Mouse (Mus musculus) heart, embryonic 12.5 days (tissue): ENCODE measurements around the gene Palm2. TPM values are rescaled to one million over a fixed set of nuclear protein-coding genes. Genes with fewer than 3 reads are reported as not detected.

ENCODE experiments used
- ATAC-seq: fragments of 200-750 bp; cut with Nextera tagmentation; 2 replicates; pipeline ENCODE4 v1.8.0; 2017; ENCODE audit warnings: moderate TSS enrichment, moderate library complexity; ENCODE audit not compliant: insufficient number of reproducible peaks, low FRiP score
- H3K27ac ChIP-seq: fragments of 300-500 bp; sonication (generic); 2 replicates; pipeline ENCODE4 v1.5.1; 2016; ENCODE audit warnings: mild to moderate bottlenecking, moderate library complexity; ENCODE audit not compliant: poor library complexity, severe bottlenecking
- H3K27me3 ChIP-seq: fragments of 300-500 bp; sonication (generic); replicated peaks from 2 replicates; pipeline ENCODE4 v1.6.1; 2016; ENCODE audit warnings: mild to moderate bottlenecking, moderate library complexity
- H3K36me3 ChIP-seq: fragments of 300-500 bp; sonication (generic); 2 replicates; pipeline ENCODE4 v1.6.1; 2016; ENCODE audit warnings: mild to moderate bottlenecking, moderate library complexity
- H3K4me1 ChIP-seq: fragments of 300-500 bp; sonication (generic); replicated peaks from 2 replicates; pipeline ENCODE4 v1.6.1; 2016; ENCODE audit warnings: mild to moderate bottlenecking
- H3K4me2 ChIP-seq: fragments of 300-500 bp; sonication (generic); 2 replicates; pipeline ENCODE4 v1.6.1; 2016; ENCODE audit warnings: mild to moderate bottlenecking, moderate library complexity
- H3K4me3 ChIP-seq: fragments of 300-500 bp; sonication (generic); 2 replicates; pipeline ENCODE4 v1.5.1; 2016; ENCODE audit warnings: mild to moderate bottlenecking
- H3K9ac ChIP-seq: fragments of 300-500 bp; sonication (generic); 2 replicates; pipeline ENCODE4 v1.6.1; 2016; ENCODE audit warnings: mild to moderate bottlenecking, moderate library complexity
- H3K9me3 ChIP-seq: fragments of 300-500 bp; sonication (generic); replicated peaks from 2 replicates; pipeline ENCODE4 v1.6.1; 2016; ENCODE audit warnings: mild to moderate bottlenecking, moderate library complexity
- WGBS: fragments of 180-500 bp; shearing (Covaris S2); methylation state at CpG from one replicate; pipeline ENCODE4 v1.1.7; 2016; 5-methylcytosine and 5-hydroxymethylcytosine counted together
- polyA plus RNA-seq: library from polyadenylated mRNA; unstranded; fragments of >200 nt; fragmentation: Nextera tagmentation; extraction: Ambion mirVana; gene quantifications from 2 replicates; pipeline ENCODE4 v1.2.1, GENCODE M21; 2016

The Palm2 gene
- polyA plus RNA-seq, 1 experiment from 2014 or later: 35.1 TPM

GRCm38 (mm10) chr4:57614686-57615085 lies 180.6 kb downstream of the Palm2 start:
- Histone ChIP-seq H3K27me3 (no peaks in the 10 kb centered on the region), H3K9me3 (0 out of 2 replicates have a peak, but pooled peaks cover 3% of the 10 kb centered on the region), H3K4me1 (peaks cover 25% of the 10 kb centered on the region), H3K27ac (no peak overlapping the region), H3K9ac (no peak overlapping the region), H3K4me3 (no peak overlapping the region), H3K4me2 (no peak overlapping the region), H3K36me3 (peaks cover 4% of the 10 kb centered on the region; the same call in 1 of the 2 replicates)
- 83% methylated on average over 4 of the region's 4 CpGs for WGBS
- no peak for ATAC-seq

GRCm38 (mm10) chr4:57618743-57619142 lies 184.7 kb downstream of the Palm2 start:
- peaks cover 11% of the 10 kb centered on the region for H3K36me3 ChIP-seq
- no peak overlapping the region for H3K4me2 ChIP-seq
- no peak overlapping the region for H3K9ac ChIP-seq
- peaks cover 14% of the 10 kb centered on the region for H3K4me1 ChIP-seq
- H3K9me3 ChIP-seq: 0 out of 2 replicates have a peak, but pooled peaks cover 3% of the 10 kb centered on the region
- H3K27ac ChIP-seq: no peak overlapping the region
- no peak for ATAC-seq
- H3K4me3 ChIP-seq: no peak overlapping the region
- no peaks in the 10 kb centered on the region for H3K27me3 ChIP-seq
- WGBS: 75% methylated on average over 6 of the region's 6 CpGs

GRCm38 (mm10) chr4:57622816-57623215 lies 188.8 kb downstream of the Palm2 start:
- 30% methylated on average over 7 of the region's 7 CpGs for WGBS

GRCm38 (mm10) chr4:57624819-57625218 lies 190.8 kb downstream of the Palm2 start:
- no peaks in the 10 kb centered on the region for H3K9me3 ChIP-seq
- H3K4me1 ChIP-seq: peaks cover 51% of the 10 kb centered on the region
- H3K36me3 ChIP-seq: peaks cover 6% of the 10 kb centered on the region
- no peak overlapping the region for H3K4me2 ChIP-seq
- no peaks in the 10 kb centered on the region for H3K27me3 ChIP-seq
- ATAC-seq: no peak
- H3K9ac ChIP-seq: no peak overlapping the region
- WGBS: 74% methylated on average over 2 of the region's 2 CpGs
- H3K27ac ChIP-seq: 0 out of 2 replicates have a peak overlapping the region, but pooled peaks have one; percentile 20
- no peak overlapping the region for H3K4me3 ChIP-seq

More at GRCm38 (mm10) chr4:57622816-57623215, 188.8 kb downstream of the Palm2 start:
- H3K27ac ChIP-seq: peak overlapping the region; percentile 82
- ATAC-seq: peak; percentile 75
- H3K36me3 ChIP-seq: peaks cover 11% of the 10 kb centered on the region
- no peaks in the 10 kb centered on the region for H3K9me3 ChIP-seq
- H3K4me2 ChIP-seq: peak overlapping the region; percentile 17
- H3K4me3 ChIP-seq: no peak overlapping the region
- H3K4me1 ChIP-seq: peaks cover 45% of the 10 kb centered on the region
- no peaks in the 10 kb centered on the region for H3K27me3 ChIP-seq
- H3K9ac ChIP-seq: no peak overlapping the region

GRCm38 (mm10) chr4:57625306-57625705 lies 191.3 kb downstream of the Palm2 start:
- no peak for ATAC-seq
- Histone ChIP-seq H3K27me3 (no peaks in the 10 kb centered on the region), H3K9me3 (no peaks in the 10 kb centered on the region), H3K4me3 (no peak overlapping the region), H3K4me2 (no peak overlapping the region), H3K36me3 (peaks cover 1% of the 10 kb centered on the region; the same call in 1 of the 2 replicates), H3K4me1 (peaks cover 54% of the 10 kb centered on the region), H3K27ac (peak overlapping the region; percentile 20; the same call in 1 of the 2 replicates), H3K9ac (no peak overlapping the region)
- 73% methylated on average over 1 of the region's 1 CpGs for WGBS

- H3K27me3 ChIP-seq: no peaks in the 10 kb centered on the region
- H3K4me2 ChIP-seq: no peak overlapping the region
- WGBS: 59% methylated on average over 1 of the region's 1 CpGs
- no peaks in the 10 kb centered on the region; the same call in 1 of the 2 replicates for H3K36me3 ChIP-seq
- peak overlapping the region; percentile 20 for H3K27ac ChIP-seq
- no peaks in the 10 kb centered on the region for H3K9me3 ChIP-seq
- ATAC-seq: no peak
- H3K4me3 ChIP-seq: no peak overlapping the region
- H3K9ac ChIP-seq: no peak overlapping the region
- H3K4me1 ChIP-seq: peaks cover 58% of the 10 kb centered on the region
These were observed 191.7 kb downstream of the Palm2 start for GRCm38 (mm10) chr4:57625756-57626155.

GRCm38 (mm10) chr4:57626921-57627320 lies 192.9 kb downstream of the Palm2 start:
- H3K27ac ChIP-seq: no peak overlapping the region
- peaks cover 63% of the 10 kb centered on the region for H3K4me1 ChIP-seq
- WGBS: 86% methylated on average over 5 of the region's 5 CpGs
- no peak for ATAC-seq
- no peaks in the 10 kb centered on the region for H3K9me3 ChIP-seq
- no peak overlapping the region for H3K4me3 ChIP-seq
- no peak overlapping the region for H3K9ac ChIP-seq
- H3K27me3 ChIP-seq: no peaks in the 10 kb centered on the region
- no peaks in the 10 kb centered on the region for H3K36me3 ChIP-seq
- no peak overlapping the region for H3K4me2 ChIP-seq

GRCm38 (mm10) chr4:57632386-57632785 lies 198.3 kb downstream of the Palm2 start:
- H3K36me3 ChIP-seq: no peaks in the 10 kb centered on the region
- H3K27me3 ChIP-seq: no peaks in the 10 kb centered on the region
- peak overlapping the region; percentile 15 for H3K27ac ChIP-seq
- no peak overlapping the region for H3K4me3 ChIP-seq
- H3K4me2 ChIP-seq: no peak overlapping the region
- H3K9ac ChIP-seq: no peak overlapping the region
- peaks cover 76% of the 10 kb centered on the region for H3K4me1 ChIP-seq
- no peaks in the 10 kb centered on the region for H3K9me3 ChIP-seq
- WGBS: 44% methylated on average over 5 of the region's 5 CpGs
- no peak for ATAC-seq

GRCm38 (mm10) chr4:57633052-57633451 lies 199.0 kb downstream of the Palm2 start:
- Histone ChIP-seq H3K4me3 (no peak overlapping the region), H3K4me1 (peaks cover 76% of the 10 kb centered on the region), H3K27me3 (no peaks in the 10 kb centered on the region), H3K9ac (no peak overlapping the region), H3K9me3 (no peaks in the 10 kb centered on the region), H3K36me3 (no peaks in the 10 kb centered on the region), H3K27ac (peak overlapping the region; percentile 51), H3K4me2 (no peak overlapping the region)
- 85% methylated on average over 7 of the region's 7 CpGs for WGBS
- no peak for ATAC-seq

- WGBS: 63% methylated on average over 1 of the region's 1 CpGs
- Histone ChIP-seq H3K4me1 (peaks cover 92% of the 10 kb centered on the region), H3K4me3 (no peak overlapping the region), H3K9ac (no peak overlapping the region), H3K27ac (peak overlapping the region; percentile 62), H3K9me3 (no peaks in the 10 kb centered on the region), H3K36me3 (no peaks in the 10 kb centered on the region; the same call in 1 of the 2 replicates), H3K4me2 (no peak overlapping the region), H3K27me3 (no peaks in the 10 kb centered on the region)
- no peak for ATAC-seq
These were observed 200.9 kb downstream of the Palm2 start for GRCm38 (mm10) chr4:57634956-57635355.

GRCm38 (mm10) chr4:57636782-57637482 lies 202.9 kb downstream of the Palm2 start:
- Histone ChIP-seq H3K27me3 (no peaks in the 10 kb centered on the region), H3K27ac (0 out of 2 replicates have a peak overlapping the region, but pooled peaks have one; percentile 48)

More at GRCm38 (mm10) chr4:57636782-57637482, 202.9 kb downstream of the Palm2 start:
- no peak for ATAC-seq
- Histone ChIP-seq H3K9ac (no peak overlapping the region), H3K4me3 (no peak overlapping the region), H3K4me1 (peaks cover 84% of the 10 kb centered on the region), H3K9me3 (no peaks in the 10 kb centered on the region), H3K36me3 (no peaks in the 10 kb centered on the region; the same call in 1 of the 2 replicates), H3K4me2 (no peak overlapping the region)
- 65% methylated on average over 9 of the region's 9 CpGs for WGBS
